Mouse (Mus musculus): Measurements from ENCODE around the gene Plekhg3. TPM values are rescaled to one million over a fixed set of nuclear protein-coding genes. Genes with fewer than 3 reads are reported as not detected.

The Plekhg3 gene
- polyA plus RNA-seq, 1 experiment from 2014 or later, result 1.6 TPM

- Histone ChIP-seq H3K9me3 (ENCODE audit: control insufficient read depth, low read length) (no peaks in the 10 kb centered on the region), H3K9ac (no peak overlapping the region), H3K4me3 (replicated peaks; ENCODE audit: low read length) (no peak overlapping the region), H3K27ac (no peak overlapping the region), H3K4me1 (replicated peaks; ENCODE audit: control insufficient read depth, insufficient read depth, low read length) (no peaks in the 10 kb centered on the region), H3K36me3 (replicated peaks; ENCODE audit: control insufficient read depth, insufficient read depth) (no peaks in the 10 kb centered on the region), H3K4me2 (replicated peaks) (no peak overlapping the region), H3K27me3 (ENCODE audit: control insufficient read depth, insufficient read depth, low read length) (peaks cover 3% of the 10 kb centered on the region; the same call in 1 of the 2 replicates)
- 92% methylated on average over 9 of the region's 9 CpGs for WGBS
- DNase-seq (ENCODE audit: low spot score) (no peak), ATAC-seq (ENCODE audit: low FRiP score) (no peak)
Measured at GRCm38 (mm10) chr12:76499276-76499675, 31.4 kb upstream of the Plekhg3 start.

- 87% methylated on average over 6 of the region's 6 CpGs for WGBS
- no peak overlapping the region for H3K9ac ChIP-seq
- peaks cover 3% of the 10 kb centered on the region; the same call in 1 of the 2 replicates for H3K27me3 ChIP-seq (ENCODE audit: control insufficient read depth, insufficient read depth, low read length)
- H3K36me3 ChIP-seq (replicated peaks; ENCODE audit: control insufficient read depth, insufficient read depth), result no peaks in the 10 kb centered on the region
- H3K9me3 ChIP-seq (ENCODE audit: control insufficient read depth, low read length), result no peaks in the 10 kb centered on the region
- H3K27ac ChIP-seq, result no peak overlapping the region
- no peak overlapping the region for H3K4me2 ChIP-seq (replicated peaks)
- DNase-seq (ENCODE audit: low spot score) (no peak), ATAC-seq (ENCODE audit: low FRiP score) (no peak)
- H3K4me1 ChIP-seq (replicated peaks; ENCODE audit: control insufficient read depth, insufficient read depth, low read length), result no peaks in the 10 kb centered on the region
- no peak overlapping the region for H3K4me3 ChIP-seq (replicated peaks; ENCODE audit: low read length)
Measured at GRCm38 (mm10) chr12:76500055-76500454, 30.6 kb upstream of the Plekhg3 start.

DNA sequence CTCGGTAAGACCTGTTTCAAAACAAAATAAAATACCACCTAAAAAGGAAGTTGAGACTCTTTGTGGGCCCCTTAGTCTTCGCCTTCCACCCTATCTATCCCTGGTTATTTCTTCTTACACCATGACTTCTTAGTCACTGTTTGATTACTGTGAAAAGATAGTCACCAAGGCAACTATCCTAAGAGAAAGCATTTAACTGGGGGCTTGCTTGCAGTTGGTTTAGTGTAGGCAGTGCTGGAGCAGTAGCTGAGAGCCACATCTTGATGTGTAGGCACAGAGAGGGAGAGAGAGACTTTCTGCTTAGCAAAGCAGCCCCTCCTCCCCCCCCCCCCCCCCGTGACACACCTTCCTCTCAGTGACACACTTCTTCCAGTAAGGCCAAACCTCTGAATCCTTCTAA is 29.8 kb upstream of the Plekhg3 start:
- Histone ChIP-seq H3K9me3 (ENCODE audit: control insufficient read depth, low read length) (no peaks in the 10 kb centered on the region), H3K4me3 (replicated peaks; ENCODE audit: low read length) (no peak overlapping the region), H3K4me1 (replicated peaks; ENCODE audit: control insufficient read depth, insufficient read depth, low read length) (no peaks in the 10 kb centered on the region), H3K27ac (no peak overlapping the region), H3K4me2 (replicated peaks) (no peak overlapping the region), H3K36me3 (replicated peaks; ENCODE audit: control insufficient read depth, insufficient read depth) (no peaks in the 10 kb centered on the region), H3K9ac (no peak overlapping the region), H3K27me3 (ENCODE audit: control insufficient read depth, insufficient read depth, low read length) (no peaks in the 10 kb centered on the region)
- no peak for DNase-seq (ENCODE audit: low spot score)
- ATAC-seq (ENCODE audit: low FRiP score), result no peak
- WGBS, result 72% methylated on average over 3 of the region's 3 CpGs

- H3K27me3 ChIP-seq (ENCODE audit: control insufficient read depth, insufficient read depth, low read length), result no peaks in the 10 kb centered on the region
- ATAC-seq (ENCODE audit: low FRiP score), result no peak
- no peak overlapping the region for H3K27ac ChIP-seq
- no peaks in the 10 kb centered on the region for H3K9me3 ChIP-seq (ENCODE audit: control insufficient read depth, low read length)
- DNase-seq (ENCODE audit: low spot score), result no peak
- H3K9ac ChIP-seq, result no peak overlapping the region
- H3K4me3 ChIP-seq (replicated peaks; ENCODE audit: low read length), result no peak overlapping the region
- H3K4me2 ChIP-seq (replicated peaks), result no peak overlapping the region
- H3K4me1 ChIP-seq (replicated peaks; ENCODE audit: control insufficient read depth, insufficient read depth, low read length), result 0 out of 2 replicates have a peak, but pooled peaks cover 7% of the 10 kb centered on the region
- no peaks in the 10 kb centered on the region for H3K36me3 ChIP-seq (replicated peaks; ENCODE audit: control insufficient read depth, insufficient read depth)
- WGBS, result 45% methylated on average over 5 of the region's 5 CpGs
Measured at GRCm38 (mm10) chr12:76502981-76503380, 27.7 kb upstream of the Plekhg3 start.

DNA sequence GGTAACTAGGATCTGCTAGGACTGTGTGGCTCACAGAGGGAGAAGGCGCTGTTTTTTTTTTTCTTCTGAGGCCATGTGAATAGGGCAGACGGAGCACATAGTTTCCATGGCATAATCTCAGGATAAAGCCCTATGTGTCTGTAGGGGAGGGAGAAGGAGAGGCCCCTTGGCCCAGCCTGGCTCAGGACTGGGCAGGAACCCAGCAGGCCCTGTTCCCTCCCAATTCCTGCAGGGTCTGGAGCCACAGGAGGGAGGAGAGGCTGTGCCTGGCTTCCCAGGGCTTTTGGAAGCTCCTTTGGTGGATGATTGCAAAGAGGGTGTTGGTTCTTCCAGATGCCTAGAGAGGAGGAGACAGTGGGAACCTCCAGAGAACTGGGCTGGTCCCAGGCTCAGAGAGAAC is 24.2 kb upstream of the Plekhg3 start:
- Histone ChIP-seq H3K27ac (peak overlapping the region; percentile 69; the same call in 1 of the 2 replicates), H3K4me3 (replicated peaks; ENCODE audit: low read length) (no peak overlapping the region), H3K9me3 (ENCODE audit: control insufficient read depth, low read length) (no peaks in the 10 kb centered on the region), H3K27me3 (ENCODE audit: control insufficient read depth, insufficient read depth, low read length) (no peaks in the 10 kb centered on the region), H3K9ac (no peak overlapping the region), H3K36me3 (replicated peaks; ENCODE audit: control insufficient read depth, insufficient read depth) (no peaks in the 10 kb centered on the region), H3K4me2 (replicated peaks) (no peak overlapping the region), H3K4me1 (replicated peaks; ENCODE audit: control insufficient read depth, insufficient read depth, low read length) (0 out of 2 replicates have a peak, but pooled peaks cover 7% of the 10 kb centered on the region)
- ATAC-seq (ENCODE audit: low FRiP score), result peak; percentile 64; the same call in 1 of the 2 replicates
- no peak for DNase-seq (ENCODE audit: low spot score)
- WGBS, result 32% methylated on average over 2 of the region's 2 CpGs

DNA sequence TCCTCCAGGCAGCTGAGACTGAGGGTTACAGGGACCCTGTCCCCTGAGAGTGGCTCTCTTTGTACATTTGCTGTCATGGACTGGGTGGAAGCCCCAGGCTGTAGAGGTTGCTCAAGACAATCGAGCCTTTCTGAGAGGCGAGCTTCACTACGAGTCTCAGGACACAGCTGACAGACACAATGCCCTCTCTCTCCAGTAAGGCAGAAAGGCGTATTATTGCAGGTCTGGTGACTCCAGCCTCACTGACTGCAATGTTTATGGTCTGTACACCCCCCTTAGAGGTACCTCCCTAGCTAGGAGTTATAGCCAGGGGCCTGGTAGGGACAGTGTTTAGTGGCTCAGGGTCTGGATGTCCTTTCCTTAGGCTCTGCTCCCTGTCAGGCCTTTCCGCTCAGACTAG is 22.9 kb upstream of the Plekhg3 start:
- Histone ChIP-seq H3K27me3 (ENCODE audit: control insufficient read depth, insufficient read depth, low read length) (no peaks in the 10 kb centered on the region), H3K36me3 (replicated peaks; ENCODE audit: control insufficient read depth, insufficient read depth) (no peaks in the 10 kb centered on the region), H3K27ac (no peak overlapping the region), H3K4me1 (replicated peaks; ENCODE audit: control insufficient read depth, insufficient read depth, low read length) (0 out of 2 replicates have a peak, but pooled peaks cover 7% of the 10 kb centered on the region), H3K9ac (no peak overlapping the region), H3K4me2 (replicated peaks) (no peak overlapping the region), H3K4me3 (replicated peaks; ENCODE audit: low read length) (no peak overlapping the region), H3K9me3 (ENCODE audit: control insufficient read depth, low read length) (no peaks in the 10 kb centered on the region)
- 46% methylated on average over 5 of the region's 5 CpGs for WGBS
- DNase-seq (ENCODE audit: low spot score), result no peak
- ATAC-seq (ENCODE audit: low FRiP score), result no peak

DNA sequence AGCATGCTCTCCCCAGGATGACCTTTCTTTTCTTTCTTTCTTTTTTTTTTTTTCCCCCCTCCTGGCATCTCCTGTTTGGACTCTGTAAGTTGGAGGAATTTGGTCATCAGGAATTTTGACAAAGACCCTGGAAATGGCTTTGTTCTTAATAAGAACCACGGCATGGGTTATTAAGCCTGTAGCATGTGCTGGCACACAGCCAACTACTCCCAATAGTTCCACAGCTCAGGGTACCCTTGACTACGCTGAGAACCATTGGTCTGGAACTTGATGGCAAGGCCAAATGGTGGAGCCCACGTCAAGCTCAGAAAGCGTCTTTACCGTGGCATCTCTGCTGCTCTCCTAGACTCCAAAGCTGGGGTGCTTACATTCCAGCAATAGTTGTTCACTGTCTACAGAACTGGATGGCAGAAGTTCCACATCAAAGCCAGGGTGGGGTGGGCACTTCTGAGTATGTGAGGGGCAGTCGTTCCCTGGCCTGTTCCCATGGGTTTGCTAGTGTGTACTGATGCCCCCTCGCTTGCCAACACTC is 21.7 kb upstream of the Plekhg3 start:
- Histone ChIP-seq H3K27ac (peak overlapping the region; percentile 14; the same call in 1 of the 2 replicates), H3K27me3 (ENCODE audit: control insufficient read depth, insufficient read depth, low read length) (no peaks in the 10 kb centered on the region), H3K36me3 (replicated peaks; ENCODE audit: control insufficient read depth, insufficient read depth) (no peaks in the 10 kb centered on the region), H3K9ac (no peak overlapping the region), H3K4me2 (replicated peaks) (no peak overlapping the region), H3K4me3 (replicated peaks; ENCODE audit: low read length) (no peak overlapping the region), H3K4me1 (replicated peaks; ENCODE audit: control insufficient read depth, insufficient read depth, low read length) (0 out of 2 replicates have a peak, but pooled peaks cover 7% of the 10 kb centered on the region), H3K9me3 (ENCODE audit: control insufficient read depth, low read length) (no peaks in the 10 kb centered on the region)
- 66% methylated on average over 7 of the region's 7 CpGs for WGBS
- ATAC-seq (ENCODE audit: low FRiP score), result no peak
- peak; percentile 59 for DNase-seq (ENCODE audit: low spot score)

DNA sequence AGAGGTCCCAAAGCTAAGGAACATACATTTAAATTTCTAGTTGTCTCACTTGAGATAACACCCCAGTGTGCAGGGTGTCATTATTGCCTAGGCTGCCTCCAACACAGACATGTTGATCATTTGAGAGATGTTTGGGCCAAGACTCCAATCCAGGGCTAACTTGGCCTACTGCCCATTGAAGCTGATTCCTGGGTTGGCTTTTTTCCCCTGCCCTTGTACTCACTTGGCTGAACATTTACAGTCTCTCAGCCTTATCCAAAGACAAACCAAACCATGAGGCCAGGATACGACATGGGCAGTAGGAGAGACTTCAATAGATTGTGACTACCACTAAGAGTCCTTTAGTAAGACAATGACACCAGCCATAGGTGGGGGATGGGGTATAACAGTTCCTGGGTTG is 18.0 kb upstream of the Plekhg3 start:
- 53% methylated on average over 1 of the region's 1 CpGs for WGBS
- Histone ChIP-seq H3K9ac (no peak overlapping the region), H3K4me2 (replicated peaks) (no peak overlapping the region), H3K4me3 (replicated peaks; ENCODE audit: low read length) (no peak overlapping the region), H3K36me3 (replicated peaks; ENCODE audit: control insufficient read depth, insufficient read depth) (no peaks in the 10 kb centered on the region), H3K27me3 (ENCODE audit: control insufficient read depth, insufficient read depth, low read length) (no peaks in the 10 kb centered on the region), H3K27ac (no peak overlapping the region), H3K4me1 (replicated peaks; ENCODE audit: control insufficient read depth, insufficient read depth, low read length) (no peaks in the 10 kb centered on the region), H3K9me3 (ENCODE audit: control insufficient read depth, low read length) (no peaks in the 10 kb centered on the region)
- no peak for ATAC-seq (ENCODE audit: low FRiP score)
- no peak for DNase-seq (ENCODE audit: low spot score)

DNA sequence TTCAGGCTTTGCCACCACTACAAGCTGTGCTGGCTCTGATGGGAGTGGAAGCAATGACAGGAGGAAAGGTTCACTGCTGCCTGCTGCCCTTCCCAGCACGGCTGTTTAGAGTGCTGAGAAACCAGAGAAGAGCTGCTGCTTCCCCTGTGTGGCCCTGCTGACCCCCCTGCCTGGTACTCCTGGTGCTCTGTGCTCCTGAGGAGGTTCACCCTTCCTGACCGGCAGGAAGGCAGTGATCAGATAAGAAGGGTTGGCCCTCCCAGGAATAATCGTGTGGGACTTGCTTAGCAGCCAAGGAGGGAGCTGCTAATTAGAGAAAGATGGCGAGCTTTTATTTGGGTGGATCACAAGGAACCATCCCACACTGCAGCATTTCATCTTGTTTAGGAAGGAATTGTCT is 15.8 kb upstream of the Plekhg3 start:
- no peak for DNase-seq (ENCODE audit: low spot score)
- Histone ChIP-seq H3K4me3 (replicated peaks; ENCODE audit: low read length) (no peak overlapping the region), H3K4me2 (replicated peaks) (no peak overlapping the region), H3K9me3 (ENCODE audit: control insufficient read depth, low read length) (no peaks in the 10 kb centered on the region), H3K27me3 (ENCODE audit: control insufficient read depth, insufficient read depth, low read length) (no peaks in the 10 kb centered on the region), H3K36me3 (replicated peaks; ENCODE audit: control insufficient read depth, insufficient read depth) (no peaks in the 10 kb centered on the region), H3K9ac (no peak overlapping the region), H3K27ac (no peak overlapping the region), H3K4me1 (replicated peaks; ENCODE audit: control insufficient read depth, insufficient read depth, low read length) (no peaks in the 10 kb centered on the region)
- ATAC-seq (ENCODE audit: low FRiP score), result no peak
- 48% methylated on average over 4 of the region's 4 CpGs for WGBS

DNA sequence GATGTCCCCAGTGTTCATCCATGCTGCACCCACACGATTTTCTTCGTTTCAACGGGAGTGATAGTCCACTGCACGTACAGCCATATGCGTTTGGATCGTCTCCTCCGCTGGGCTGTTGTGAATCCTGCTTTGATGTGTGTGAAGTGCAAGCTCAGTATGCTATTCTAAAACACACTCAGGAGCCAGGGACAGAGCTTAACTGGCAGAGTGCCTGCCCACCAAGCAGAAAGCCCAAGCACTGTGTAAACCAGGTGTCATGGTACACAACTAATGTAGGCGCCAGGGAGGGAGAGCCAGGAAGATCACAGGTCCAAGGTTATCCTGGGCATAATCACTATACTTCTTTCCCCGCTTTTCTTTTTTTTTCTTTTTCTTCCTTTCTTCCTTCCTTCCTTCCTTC is 12.7 kb upstream of the Plekhg3 start:
- H3K27me3 ChIP-seq (ENCODE audit: control insufficient read depth, insufficient read depth, low read length), result no peaks in the 10 kb centered on the region
- no peak overlapping the region for H3K9ac ChIP-seq
- no peak overlapping the region for H3K27ac ChIP-seq
- no peaks in the 10 kb centered on the region for H3K4me1 ChIP-seq (replicated peaks; ENCODE audit: control insufficient read depth, insufficient read depth, low read length)
- H3K9me3 ChIP-seq (ENCODE audit: control insufficient read depth, low read length), result no peaks in the 10 kb centered on the region
- ATAC-seq (ENCODE audit: low FRiP score), result no peak
- no peak for DNase-seq (ENCODE audit: low spot score)
- no peak overlapping the region for H3K4me3 ChIP-seq (replicated peaks; ENCODE audit: low read length)
- WGBS, result 95% methylated on average over 9 of the region's 9 CpGs
- H3K4me2 ChIP-seq (replicated peaks), result no peak overlapping the region
- H3K36me3 ChIP-seq (replicated peaks; ENCODE audit: control insufficient read depth, insufficient read depth), result no peaks in the 10 kb centered on the region

All from hindbrain, embryonic 14.5 days (tissue).